Mouse (Mus musculus) kidney, postnatal 10 days (tissue): ENCODE data around the gene Sept9.

Experiments
- DNase-seq: peaks from one replicate; pipeline ENCODE4 v3.0.0; 2021; ENCODE audit warnings: mixed read lengths

Gene Sept9

DNA sequence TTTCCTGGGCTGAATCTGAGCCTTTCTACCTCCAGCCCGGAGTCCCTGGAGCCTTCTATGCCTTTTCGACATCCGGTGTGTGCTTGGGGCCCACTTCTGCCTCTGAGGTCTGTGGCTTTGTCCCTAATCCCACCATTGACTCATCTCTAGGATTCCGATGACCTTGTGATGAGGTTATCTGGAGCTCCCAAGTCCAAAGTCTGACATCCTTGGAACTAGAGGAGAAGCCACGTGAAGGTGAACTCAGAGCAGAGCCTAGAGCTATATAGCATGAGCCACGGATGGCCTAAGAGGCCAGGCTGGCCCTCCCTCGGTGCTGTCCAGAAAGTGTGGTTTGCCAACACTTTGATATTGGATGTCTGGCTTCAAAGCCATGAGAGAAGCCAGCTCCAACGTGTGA, 23.4 kb downstream of the Sept9 start:
- DNase-seq = no peak

DNA sequence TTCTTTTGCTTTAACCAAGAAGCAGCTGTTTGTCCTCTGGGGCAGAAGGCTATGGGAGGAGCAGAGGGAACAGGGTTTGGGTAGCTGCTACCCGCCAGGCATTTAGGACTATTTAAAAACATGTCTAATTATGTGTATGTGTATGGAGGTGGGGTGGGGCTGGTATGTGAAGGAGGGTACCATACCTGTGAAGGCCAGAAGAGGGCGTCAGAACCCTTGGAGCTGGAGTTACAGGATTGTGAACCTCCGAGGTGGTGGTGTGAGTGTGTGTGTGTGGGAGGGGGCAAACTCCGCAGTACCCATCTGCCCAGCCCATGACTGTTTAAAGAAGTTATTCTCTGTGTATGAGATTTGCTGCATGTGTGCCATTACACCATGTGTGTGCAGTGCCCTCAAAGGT, 25.3 kb downstream of the Sept9 start:
- DNase-seq = no peak

DNA sequence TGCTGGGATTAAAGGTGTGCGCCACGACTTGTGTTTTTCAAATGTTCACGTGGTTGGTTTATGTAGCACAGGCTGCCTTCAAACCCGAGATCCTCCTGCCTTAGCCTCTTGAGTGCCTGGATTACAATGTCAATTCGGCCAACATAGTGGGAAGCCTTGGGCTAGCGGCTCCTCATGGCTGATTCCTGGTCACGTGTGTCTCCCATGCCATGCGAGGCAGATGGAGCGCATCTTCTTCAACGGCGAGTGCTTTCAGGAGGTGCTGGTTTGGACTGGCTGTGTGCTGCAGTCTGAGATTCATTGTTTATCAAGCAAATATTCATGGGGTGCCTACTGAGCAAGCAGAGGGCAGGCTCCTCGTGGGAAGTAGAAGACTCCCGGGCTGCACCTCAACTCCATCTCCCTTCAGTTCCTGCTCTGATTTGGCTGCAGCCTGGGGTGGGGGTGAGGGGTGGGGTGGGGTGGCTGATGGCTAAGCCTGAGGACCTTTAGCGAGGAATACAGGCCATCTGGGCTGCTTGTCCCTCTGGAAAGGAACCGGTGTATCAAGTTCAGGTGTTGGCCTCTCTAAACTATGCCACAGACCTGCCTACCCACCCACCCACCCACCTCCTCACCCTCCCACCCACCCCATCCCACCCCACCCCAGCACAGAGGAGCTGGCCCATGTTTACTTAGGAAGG, 26.2 kb downstream of the Sept9 start:
- DNase-seq = no peak

DNA sequence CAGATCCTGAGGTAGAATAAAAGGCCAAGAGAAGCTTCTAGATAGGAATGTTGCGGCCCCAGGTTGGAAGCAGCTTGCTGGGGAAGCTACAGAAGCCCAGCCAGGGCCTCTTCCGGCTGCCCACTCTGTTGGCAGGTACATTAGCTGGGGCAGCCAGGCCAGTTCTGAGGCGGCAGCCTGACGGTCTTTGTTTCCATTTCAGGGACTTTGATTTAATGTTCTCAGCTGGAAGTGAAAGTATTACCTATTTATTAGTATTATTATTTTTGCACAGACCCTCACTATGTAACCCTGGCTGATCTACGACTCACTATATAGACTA, 26.7 kb downstream of the Sept9 start:
- no peak for DNase-seq

DNA sequence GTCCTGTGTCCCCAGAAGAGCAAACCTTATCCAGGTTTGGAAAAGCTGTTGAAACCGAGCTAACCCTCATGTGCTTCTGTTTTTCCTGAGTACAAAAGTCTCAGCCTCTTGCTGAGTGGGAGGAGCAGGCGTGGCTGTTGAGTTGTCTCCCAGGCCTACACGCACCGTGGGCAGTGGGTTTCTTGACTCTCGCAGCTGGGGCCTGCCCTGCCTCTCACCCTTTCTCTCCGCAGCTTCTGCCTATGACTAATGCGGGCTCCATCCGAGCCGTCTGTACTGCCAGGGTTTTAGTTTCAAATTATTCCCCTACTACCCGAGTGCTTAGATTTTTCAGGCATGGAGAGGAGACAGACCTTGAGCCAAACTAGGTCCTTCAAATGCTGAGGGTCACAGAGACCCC, 28.7 kb downstream of the Sept9 start:
- no peak for DNase-seq

DNA sequence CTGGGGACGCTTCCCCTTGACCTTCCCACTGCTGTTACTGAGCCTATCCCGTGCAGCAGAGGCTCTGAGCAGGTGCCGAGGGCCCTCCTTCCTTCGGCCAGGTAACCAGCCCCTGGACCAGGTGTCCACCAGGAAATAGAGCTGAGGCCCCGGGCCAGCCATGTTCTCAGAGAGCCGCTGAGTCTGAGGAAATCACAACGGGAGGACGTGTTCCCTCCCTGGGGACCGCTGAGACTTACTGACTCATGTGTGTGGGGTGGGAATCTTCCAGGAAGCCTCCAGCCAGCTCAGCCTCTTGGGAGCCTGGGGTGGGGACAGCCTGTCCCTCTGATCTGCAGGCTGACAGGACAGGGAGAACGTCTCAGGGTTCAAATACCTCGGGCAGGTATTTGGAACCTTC, 32.1 kb downstream of the Sept9 start:
- DNase-seq = peak; percentile 68

DNA sequence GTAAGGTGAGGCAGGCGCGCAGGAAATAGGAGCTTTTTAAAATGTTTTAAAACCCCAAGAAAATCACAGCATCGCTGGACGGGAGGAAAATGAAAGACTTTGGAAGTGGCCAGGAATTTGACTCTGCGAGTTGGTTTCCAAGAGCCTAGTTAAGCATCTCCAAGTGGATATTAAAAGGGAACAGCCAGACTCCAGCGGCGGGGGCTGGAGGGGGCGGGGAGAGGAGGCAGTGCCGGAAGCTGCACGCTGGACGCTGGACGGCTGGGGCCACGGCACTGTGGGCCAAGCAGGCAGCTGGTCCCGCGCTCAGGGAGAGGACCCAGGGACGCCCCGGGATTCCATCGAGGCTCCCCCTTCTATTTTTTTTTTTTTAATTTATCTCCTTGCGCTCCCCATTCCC, 32.6 kb downstream of the Sept9 start:
- DNase-seq = peak; percentile 92

DNA sequence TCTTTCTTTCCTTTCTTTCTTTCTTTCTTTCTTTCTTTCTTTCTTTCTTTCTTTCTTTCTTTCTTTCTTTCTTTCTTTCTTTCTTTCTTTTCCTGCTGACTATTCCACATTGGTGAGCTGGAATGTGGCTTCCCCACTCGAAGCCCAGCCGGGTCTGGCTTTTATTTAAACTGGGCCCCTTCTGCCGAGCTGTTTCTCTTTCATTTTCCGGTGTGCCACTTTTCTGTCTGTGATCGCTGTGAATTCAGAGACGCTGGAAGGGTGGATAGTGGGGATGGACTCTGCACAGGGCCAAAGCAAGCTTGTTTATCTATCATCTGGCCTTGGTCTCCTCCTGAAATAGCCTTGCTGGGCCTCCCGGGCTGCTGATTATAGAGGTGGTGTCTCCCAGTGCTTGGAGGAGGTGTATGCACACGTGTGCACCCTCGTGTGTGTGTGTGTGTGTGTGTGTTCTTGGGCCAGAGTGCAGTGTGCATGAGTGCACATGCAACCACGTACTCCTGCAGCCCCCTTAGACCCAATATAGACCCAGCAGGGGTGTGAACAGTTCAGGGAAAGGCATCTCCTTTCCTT, 33.5 kb downstream of the Sept9 start:
- no peak for DNase-seq

DNA sequence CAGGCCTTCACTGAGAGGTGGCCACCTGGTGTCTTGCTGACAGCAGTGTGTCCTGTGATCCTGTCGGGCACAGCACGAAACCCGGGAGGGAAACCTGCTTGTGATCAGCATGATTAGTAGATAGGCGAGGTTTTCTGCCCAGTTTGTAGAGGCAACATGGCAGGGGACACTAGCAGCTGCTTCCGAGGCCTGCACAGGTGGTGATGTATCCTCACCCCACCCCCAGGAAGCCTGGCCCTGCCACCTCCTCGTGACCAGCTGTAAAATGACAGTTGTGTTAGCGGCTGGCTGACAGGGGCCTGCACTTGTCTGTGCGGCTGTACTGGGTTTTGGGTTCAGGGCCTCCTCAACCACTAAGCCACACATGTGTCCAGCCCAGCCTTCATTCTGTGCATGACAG, 34.4 kb downstream of the Sept9 start:
- no peak for DNase-seq

DNA sequence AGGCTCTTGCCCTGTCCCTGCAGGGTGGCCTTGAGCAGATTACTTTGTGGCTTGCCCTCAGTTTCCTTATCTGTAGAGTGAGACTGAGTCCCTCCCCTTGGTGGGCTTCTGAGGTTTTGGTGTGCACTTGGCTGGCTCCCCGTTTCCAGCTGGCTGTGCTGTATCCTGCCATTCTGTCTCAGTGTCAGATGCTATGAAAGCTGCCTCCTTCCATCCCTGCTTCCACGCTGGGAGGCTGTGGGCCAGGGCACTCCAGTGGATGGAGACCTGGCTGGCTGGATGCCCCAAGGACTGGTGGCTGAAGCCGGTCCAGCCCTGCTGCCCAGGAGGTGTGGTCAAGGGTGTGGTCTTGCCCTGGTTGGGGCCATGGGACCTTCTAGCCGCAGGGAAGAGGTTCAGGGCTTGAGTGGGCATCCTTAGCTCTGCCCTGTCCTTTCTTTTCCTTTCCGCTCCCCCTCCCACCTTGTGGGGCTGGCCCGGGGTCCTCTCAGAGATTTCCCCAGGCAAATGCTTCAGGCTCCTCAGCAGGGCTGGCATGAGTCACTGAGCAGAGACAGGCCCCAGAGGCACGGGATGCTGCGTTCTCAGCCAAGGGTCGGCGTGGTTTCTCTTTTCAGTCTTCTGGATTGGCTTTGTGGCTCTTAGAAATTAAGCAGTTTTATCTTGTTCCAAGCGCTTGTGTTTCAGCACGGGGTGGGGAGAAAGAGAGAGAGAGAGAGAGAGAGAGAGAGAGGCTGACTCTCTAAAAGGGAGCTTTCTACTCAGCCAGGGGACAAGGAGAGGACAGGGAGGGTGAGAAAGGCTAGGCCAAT, 35.8 kb downstream of the Sept9 start:
- peak; percentile 62 for DNase-seq

DNA sequence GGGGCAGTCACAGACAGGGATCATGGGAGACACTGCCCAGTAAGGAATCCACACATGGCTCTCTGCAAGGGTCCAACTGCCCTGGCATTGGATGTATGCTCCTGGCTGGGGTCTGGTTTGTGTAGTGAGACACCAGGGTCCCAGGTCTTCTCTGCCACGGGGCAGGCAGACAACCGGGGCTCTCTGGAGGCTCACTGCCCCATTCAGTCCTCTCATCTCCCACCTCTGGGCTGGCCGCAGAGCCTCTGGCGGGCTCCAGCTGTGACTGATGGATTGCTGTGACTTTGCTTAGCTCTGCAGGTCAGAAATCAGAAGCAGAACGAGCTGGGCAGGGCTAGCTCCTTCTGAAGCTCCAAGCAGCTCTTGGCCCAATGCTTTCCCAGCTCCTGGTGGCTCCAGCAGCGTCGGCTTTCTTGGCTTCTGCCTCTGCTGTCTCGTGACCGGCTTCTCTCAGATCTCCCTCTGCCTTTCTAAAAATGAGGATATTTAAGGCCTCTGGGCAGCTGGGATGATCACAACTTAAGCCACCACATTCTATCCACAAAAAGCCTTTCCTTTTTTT, 36.5 kb downstream of the Sept9 start:
- DNase-seq = peak; percentile 72

DNA sequence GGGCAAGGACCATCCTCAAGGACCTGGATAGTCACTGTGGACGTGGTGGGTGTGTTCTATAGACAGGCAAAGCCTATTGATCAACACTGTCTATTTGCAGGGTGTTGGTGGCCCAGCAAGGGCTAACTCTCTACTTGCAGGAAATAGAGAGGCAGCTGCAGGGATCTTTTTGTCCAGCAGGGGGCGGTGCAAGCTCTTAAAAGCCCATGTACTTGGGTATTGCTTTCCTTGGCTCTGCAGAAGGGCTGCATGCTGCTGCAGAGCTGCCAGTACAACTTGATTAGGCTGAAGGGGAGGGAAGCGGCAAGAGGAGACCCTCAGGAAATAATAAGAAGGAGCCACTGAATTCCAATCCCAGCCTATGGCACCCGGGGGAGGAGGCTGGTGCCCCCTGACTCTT, 38.7 kb downstream of the Sept9 start:
- DNase-seq = peak; percentile 96

DNA sequence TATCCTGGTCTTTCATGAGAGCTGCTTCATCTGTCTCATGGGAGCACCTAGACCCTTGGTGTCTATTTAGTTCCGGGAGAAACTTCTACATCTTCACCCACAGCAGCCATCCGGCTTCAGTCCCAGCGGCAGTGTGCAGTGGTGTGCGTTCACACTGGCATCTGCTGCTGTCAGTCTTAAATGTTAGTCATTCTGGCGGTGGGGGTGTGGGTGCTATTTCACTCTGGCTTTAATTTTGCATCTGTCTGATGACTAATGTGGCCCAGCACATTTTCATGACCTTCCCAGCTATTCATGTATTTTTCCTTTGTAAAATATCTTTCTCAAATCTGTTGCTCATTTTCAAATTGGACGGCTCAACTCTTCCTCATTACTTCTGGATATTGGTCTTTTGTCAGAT, 40.2 kb downstream of the Sept9 start:
- no peak for DNase-seq

DNA sequence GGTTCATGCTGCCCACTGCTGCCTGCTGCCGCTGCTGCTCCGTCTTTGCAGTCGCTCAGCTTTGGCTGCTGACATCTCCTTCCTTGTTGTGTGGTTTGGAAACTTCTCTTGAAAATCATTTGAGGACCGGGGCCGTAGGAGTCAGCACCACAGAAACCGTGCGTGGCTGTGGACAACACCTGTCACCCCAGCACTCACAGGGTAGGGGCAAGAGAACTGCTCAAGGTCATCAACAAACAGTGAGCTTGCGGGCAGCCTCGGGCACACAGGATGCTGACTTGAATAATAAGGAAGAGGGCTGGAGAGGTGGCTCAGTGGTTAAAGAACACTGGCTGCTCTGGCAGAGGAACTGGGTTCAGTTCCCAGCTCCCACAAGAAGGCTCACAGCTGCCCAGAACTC, 40.9 kb downstream of the Sept9 start:
- no peak for DNase-seq

DNA sequence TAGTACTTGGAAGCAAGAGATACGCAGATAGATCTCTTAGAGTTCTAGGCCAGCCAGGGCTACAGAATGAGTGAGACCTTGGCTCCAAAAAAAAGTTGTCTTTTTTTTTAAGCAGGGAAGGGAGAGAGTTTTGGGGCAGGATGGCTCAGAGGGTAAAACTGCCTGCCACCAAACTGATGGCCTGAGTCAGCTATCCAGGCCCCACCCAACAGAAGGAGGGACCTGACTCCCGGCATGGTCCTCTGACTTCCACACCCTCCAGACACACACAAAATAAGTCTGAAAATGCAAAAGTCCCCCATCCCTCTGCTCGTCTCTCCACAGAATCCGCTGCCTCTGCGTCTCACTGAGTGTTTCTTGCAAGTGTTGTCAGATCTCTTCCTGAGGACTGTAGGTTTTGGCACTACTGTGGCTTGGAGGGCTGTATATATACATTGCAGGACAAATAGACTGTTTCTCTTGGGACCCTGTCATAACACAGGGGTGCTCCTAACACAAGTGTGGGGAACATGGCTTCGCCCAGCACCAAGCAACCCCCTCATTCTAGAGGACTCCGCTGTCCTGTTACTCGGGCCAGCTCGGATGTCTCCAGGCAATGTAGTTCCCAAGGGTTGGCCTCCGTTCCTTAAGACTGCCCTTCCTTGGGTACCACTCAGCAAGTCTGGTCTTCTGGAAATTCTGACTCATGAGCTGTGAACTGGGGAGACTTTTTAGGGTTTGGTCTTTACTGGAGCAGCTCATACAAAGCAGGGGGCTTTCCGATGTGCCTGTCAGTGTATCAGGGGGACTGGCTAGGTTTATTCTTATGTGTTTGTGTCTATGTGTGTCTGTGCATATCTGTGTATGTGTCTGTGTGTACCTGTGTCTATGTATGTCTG, 41.6 kb downstream of the Sept9 start:
- no peak for DNase-seq

DNA sequence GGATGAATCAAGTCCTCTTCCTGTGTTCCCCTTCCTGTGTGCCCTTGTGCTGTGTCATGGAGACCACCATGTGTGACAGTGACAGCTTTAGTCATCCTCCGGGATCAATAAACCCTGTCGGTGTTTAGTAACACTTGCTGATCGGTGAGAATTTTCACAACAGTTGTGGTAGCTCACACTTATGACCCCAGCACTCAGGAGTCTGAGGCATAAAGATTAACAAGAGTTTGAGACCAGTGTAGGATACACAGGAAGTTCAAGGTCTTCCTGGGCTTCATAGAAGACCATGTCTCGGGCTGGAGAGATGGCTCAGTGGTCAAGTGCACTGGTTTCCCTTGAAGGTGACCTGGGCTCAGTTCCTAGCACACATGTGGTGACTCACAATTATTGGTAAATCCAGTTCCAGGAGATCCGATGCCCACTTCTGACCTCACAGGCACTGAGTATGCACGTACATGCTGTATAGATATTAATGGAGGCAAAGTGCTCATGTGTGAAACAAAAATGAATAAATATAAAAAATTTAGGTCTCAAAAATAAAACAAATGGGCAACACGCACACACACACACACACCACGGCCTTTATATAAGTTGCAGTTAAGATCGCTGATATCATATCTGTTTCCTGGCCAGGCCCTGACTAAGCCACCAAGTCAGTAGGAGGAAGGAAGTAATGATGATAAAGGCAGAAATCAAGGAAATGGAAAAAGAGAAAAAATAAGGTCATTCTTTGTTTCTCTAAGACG, 43.1 kb downstream of the Sept9 start:
- no peak for DNase-seq

DNA sequence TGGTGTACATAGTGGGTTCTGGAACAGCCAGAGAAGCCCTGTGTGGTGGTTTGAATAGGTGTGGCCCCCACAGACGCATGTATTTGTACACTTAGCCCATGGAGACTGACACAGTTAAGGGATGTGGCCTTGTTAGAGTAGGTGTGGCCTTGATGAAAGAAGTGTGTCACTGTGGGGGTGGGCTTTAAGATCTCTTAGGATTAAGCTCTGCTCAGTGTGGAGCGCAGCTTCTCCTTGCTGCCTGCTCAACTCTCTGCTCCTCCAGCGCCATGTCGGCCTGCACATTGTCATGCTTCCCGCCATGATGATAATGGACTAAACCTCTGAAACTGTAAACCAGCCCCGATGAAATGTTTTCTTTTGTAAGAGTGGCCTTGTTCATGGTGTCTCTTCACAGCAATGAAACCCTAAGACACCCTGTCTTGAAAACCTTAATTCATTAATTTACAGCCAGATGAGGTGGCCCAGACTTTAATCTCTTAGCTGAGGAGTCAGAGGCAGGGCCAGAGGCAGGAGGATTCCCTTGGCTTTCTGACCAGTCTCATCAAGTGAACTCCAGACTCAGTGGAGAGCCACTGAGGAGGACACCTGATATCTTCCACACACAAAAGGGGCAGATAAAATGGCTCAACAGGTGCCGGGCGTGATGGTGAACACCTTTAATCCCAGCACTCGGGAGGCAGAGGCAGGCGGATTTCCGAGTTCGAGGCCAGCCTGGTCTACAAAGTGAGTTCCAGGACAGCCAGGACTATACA, 44.3 kb downstream of the Sept9 start:
- DNase-seq = no peak

DNA sequence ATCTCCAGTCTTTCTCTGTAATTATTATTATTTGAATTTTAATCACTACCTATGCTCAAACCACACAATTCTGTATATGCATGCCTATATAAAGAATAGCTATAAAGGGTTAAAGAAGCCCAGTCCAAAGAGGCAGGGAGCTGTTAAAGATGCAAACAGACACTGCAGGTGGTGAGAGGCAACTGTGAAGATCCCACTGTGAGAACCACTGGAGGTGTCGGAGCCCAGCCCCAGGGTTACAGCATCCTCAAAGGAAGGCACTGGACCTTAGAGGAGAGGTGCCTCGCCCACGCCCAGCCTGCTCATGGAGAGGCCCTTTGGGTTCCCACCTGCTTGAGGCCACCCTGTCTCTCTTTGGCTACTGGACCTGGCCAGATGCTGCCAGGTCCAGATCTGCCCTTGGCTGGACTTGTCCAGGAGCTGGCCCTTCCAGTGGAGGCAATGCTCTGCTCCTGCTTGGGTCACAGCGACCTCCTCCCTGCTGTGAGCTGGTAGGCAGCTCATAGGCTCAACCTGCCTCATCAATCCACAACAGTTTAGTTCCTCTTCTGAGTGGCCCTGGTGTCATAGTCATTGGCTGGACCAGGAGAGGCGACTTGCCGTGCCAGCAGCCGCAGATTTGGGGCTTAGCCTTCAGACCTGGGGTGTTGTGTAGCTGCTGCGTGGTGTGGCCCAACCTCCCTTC, 45.7 kb downstream of the Sept9 start:
- DNase-seq = no peak

DNA sequence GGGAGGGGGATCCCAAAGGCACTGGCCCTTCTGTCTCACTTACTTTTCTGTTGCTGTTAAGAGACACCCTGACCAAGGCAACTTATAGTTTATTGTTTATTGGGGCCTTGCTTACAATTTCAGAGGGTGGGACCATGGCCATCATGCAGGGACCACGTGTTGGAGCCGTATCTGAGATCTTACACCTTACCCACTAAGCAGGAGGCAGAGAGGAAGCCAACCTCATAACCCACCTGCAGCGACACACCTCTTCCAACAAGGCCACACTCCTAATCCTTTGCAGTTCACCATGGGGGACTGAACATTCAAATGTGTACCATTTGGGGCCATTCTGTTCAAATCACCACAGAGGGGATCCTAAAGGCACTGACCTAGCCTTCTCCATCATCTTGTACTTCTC, 46.4 kb downstream of the Sept9 start:
- DNase-seq = no peak

DNA sequence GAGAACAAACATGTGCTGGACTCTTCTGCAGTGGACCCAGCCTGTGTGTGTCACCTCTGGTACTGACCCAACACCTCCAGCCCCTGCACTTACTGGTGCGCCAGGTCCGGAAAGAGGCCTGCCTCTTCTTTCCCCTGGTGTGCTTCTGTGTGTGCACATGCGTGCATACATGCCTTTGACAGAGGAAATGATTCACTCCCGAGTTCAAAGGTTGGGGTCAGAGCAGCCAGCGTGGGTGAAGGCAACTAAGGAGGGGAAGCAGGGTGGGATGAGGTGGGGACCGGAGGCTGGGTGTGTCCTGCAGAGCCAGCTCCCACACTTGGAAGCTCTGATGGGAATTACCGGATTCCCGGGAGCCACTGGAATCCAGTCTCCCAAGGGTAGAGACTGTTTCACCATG, 46.8 kb downstream of the Sept9 start:
- DNase-seq = peak; percentile 51

DNA sequence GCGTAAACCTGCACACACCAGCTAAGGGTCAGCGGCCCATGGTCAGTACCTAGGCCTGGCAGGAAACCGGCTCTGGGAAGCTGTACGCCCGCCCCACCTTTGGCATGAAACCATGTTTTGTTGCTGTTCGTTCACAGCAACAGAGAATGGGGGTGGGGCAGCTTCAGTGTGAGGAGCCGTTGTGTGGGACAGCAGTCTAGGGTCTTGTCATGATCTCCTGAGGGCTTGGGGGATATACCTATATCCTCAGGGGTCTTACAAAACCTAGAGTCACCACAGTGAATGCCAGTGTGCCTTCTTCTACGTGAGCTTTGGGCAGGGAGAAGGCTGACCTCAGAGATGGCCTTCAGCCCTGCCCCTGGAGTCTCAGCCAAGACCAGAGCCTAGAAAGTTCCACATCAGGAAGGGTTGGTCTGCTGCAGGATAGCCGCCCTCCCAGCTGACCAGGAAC, 47.5 kb downstream of the Sept9 start:
- DNase-seq = peak; percentile 82
